Mouse (Mus musculus) cerebellum, adult (tissue): Measurements from ENCODE around the gene Olfr1469.
"Not testable (repeated sequence)": the region's sequence is repeated elsewhere in the genome, so short reads cannot be mapped to it uniquely, and the experiment has no call there.

Source experiments
- ATAC-seq: cut with Nextera tagmentation; 2 replicates; pipeline ENCODE4 v1.9.2; 2017; ENCODE audit warnings: mild to moderate bottlenecking, moderate library complexity, mixed read lengths; ENCODE audit not compliant: insufficient number of reproducible peaks, low FRiP score, low TSS enrichment

Olfr1469 gene

GRCm38 (mm10) chr19:13407549-13407948 lies at the start of gene Olfr1469:
Olfr1469 (plus strand) TSS chr19:13407849.
- ATAC-seq = no peak

GRCm38 (mm10) chr19:13361936-13362335 lies 45.7 kb upstream of the Olfr1469 start, which contains the start of gene Olfr1467:
Olfr1467 (plus strand) TSS chr19:13362236.
- ATAC-seq = no peak

- not testable (repeated sequence) for ATAC-seq
Observed at GRCm38 (mm10) chr19:13443109-13443508, 35.5 kb downstream of the Olfr1469 start, which contains the start of gene Olfr1471. Olfr1471 (plus strand) TSS chr19:13443409.

GRCm38 (mm10) chr19:13455986-13456385 lies 48.3 kb downstream of the Olfr1469 start, which contains the start of gene Olfr1472:
Olfr1472 (minus strand) TSS chr19:13456086.
- no peak for ATAC-seq
